ENCODE assay signal across 11 mouse cellular contexts in the genomic region with DNA sequence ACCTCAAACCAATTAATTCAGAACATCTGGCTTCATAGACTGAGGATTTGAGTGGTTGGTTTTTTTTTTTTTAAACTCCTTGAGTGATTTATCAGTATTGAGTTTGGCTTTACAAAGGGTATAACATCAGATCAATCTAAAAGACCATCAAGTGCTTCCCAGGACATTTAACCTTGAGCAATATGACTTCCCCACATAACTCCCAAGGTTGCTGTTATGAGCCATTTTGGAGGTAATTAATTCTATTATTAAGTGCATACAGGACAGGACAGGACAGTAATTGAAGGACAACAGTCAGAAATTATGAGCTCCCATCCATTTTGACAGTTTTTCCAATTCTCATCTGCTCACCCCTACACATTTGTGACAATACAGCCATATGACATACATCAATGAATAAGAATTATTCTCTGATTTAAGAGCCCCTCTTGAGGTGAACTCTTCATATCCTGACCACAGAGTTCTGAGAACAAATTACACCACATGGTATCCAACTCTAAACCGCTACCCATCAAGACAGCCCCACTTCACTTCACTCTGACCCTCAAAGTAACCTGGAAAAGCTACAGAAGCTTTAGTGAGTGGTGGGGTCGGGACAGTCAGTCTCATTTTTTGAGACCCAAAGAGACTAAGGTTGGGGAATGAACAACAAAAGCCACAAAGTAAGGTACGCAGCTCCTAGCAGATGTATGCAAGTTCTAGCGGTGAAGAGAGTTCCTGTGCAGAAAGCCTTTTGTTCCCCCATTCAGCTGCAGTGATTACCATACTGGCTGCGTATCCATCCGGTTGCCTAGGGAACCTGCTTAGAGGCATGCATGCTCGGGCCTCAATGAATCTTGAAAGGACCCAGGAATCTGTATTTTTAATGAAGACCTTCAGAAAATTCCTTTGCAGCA. TPM values are rescaled to one million over a fixed set of nuclear protein-coding genes. Genes with fewer than 3 reads are reported as not detected.
DNase-seq lines count a peak whose midpoint lies in the region; ATAC-seq and TF ChIP-seq lines count a peak whose summit lies in the region.
"Had no signal": no experiment of that assay in that cellular context is flagged by ENCODE, and none has a peak within 500 bp of the region (broad histone marks: within the 10 kb centered on the region; RNA-seq: fewer than 3 reads in every experiment).

No protein-coding gene starts in this region.

- TF ChIP-seq POLR2A in kidney, adult 2 months (IDR thresholded peaks at IDR 0.05; ENCODE audit: low read depth, low read length), result no peak

- no peaks in the 10 kb centered on the region for H3K27me3 ChIP-seq in neural tube, embryonic 14.5 days (ENCODE audit: control insufficient read depth, insufficient read depth, low read length)
- no peaks in the 10 kb centered on the region for H3K27me3 ChIP-seq in kidney, adult 2 months (replicated peaks; ENCODE audit: control insufficient read depth, insufficient read depth, low read length)
- H3K27me3 ChIP-seq in kidney, embryonic 14.5 days (ENCODE audit: control insufficient read depth, insufficient read depth, low read length), result no peaks in the 10 kb centered on the region

- H3K4me3 ChIP-seq in neural tube, embryonic 14.5 days (ENCODE audit: low read depth, low read length), result no peak overlapping the region
- no peak overlapping the region for H3K4me3 ChIP-seq in kidney, adult 2 months (ENCODE audit: insufficient read depth, low read depth, low read length)
- no peak overlapping the region for H3K4me3 ChIP-seq in kidney, embryonic 14.5 days (ENCODE audit: low read length)

- H3K4me1 ChIP-seq in neural tube, embryonic 14.5 days (ENCODE audit: control insufficient read depth, insufficient read depth, low read length), result peaks cover 14% of the 10 kb centered on the region; the same call in 1 of the 2 replicates
- H3K4me1 ChIP-seq in kidney, adult 2 months (ENCODE audit: control insufficient read depth, insufficient read depth, low read length), result no peaks in the 10 kb centered on the region
- no peaks in the 10 kb centered on the region for H3K4me1 ChIP-seq in kidney, embryonic 14.5 days (ENCODE audit: control insufficient read depth, insufficient read depth, low read length)

- no peaks in the 10 kb centered on the region for H3K9me3 ChIP-seq in neural tube, embryonic 14.5 days (ENCODE audit: control insufficient read depth, low read length)
- no peaks in the 10 kb centered on the region for H3K9me3 ChIP-seq in kidney, embryonic 14.5 days (ENCODE audit: control insufficient read depth, low read length)

- no peak overlapping the region for H3K9ac ChIP-seq in neural tube, embryonic 14.5 days (replicated peaks; ENCODE audit: low read depth, low read length)
- no peak overlapping the region for H3K9ac ChIP-seq in kidney, embryonic 14.5 days (ENCODE audit: low read depth, low read length)

- DNase-seq in embryo, embryonic 9.5 days (ENCODE audit: extremely low spot score), result peak; percentile 67
- DNase-seq in left cerebral cortex, adult 9 months (ENCODE audit: low spot score in 2 of 2), result peak; percentile 20 to 50
- DNase-seq in kidney, adult 2 months, result no peak
- DNase-seq in lung, adult 18-20 months, result no peak
- DNase-seq in heart, adult 18-20 months, result no peak

- H3K36me3 ChIP-seq in neural tube, embryonic 14.5 days (ENCODE audit: control insufficient read depth, insufficient read depth, low read length), result no peaks in the 10 kb centered on the region
- no peaks in the 10 kb centered on the region for H3K36me3 ChIP-seq in kidney, adult 2 months (ENCODE audit: control insufficient read depth, insufficient read depth, low read length)
- H3K36me3 ChIP-seq in kidney, embryonic 14.5 days (ENCODE audit: control insufficient read depth, insufficient read depth, low read length), result no peaks in the 10 kb centered on the region

- TF ChIP-seq CTCF in kidney, adult 2 months (conservative IDR thresholded peaks at IDR 0.05; ENCODE audit: insufficient read depth, insufficient read length, low read depth, low read length), result no peak

- ATAC-seq in frontal cortex, adult (ENCODE audit: low TSS enrichment), result peak; percentile 92; the same call in 1 of the 2 replicates
- peak; percentile 93 for ATAC-seq in neural tube, embryonic 14.5 days (ENCODE audit: low read depth)
- ATAC-seq in kidney, embryonic 14.5 days (ENCODE audit: low FRiP score, low TSS enrichment), result no peak
- ATAC-seq: lung, postnatal 0 days had no signal

- 7% methylated on average over 7 of the region's 7 CpGs for WGBS in neural tube, embryonic 14.5 days
- 53% methylated on average over 7 of the region's 7 CpGs for WGBS in kidney, adult 2 months
- 24% methylated on average over 7 of the region's 7 CpGs for WGBS in kidney, embryonic 14.5 days

- H3K27ac ChIP-seq in neural tube, embryonic 14.5 days (ENCODE audit: low read depth, low read length), result peak overlapping the region; percentile 73
- H3K27ac ChIP-seq in kidney, adult 2 months (ENCODE audit: insufficient read depth, low read depth, low read length), result no peak overlapping the region
- H3K27ac ChIP-seq in kidney, embryonic 14.5 days (ENCODE audit: low read depth, low read length), result no peak overlapping the region

- peak overlapping the region; percentile 26; the same call in 1 of the 2 replicates for H3K4me2 ChIP-seq in neural tube, embryonic 14.5 days (ENCODE audit: low read depth, low read length)
- no peak overlapping the region for H3K4me2 ChIP-seq in kidney, embryonic 14.5 days (replicated peaks; ENCODE audit: low read depth, low read length)

RNA-seq across cellular contexts. Expression of a gene that starts 11.8 kb away (rescaled TPM):
- polyA plus RNA-seq in neural tube, embryonic 14.5 days (2014; fragmentation: Nextera tagmentation; extraction: Ambion mirVana), result not detected in 2 replicates
- not detected in 2 replicates for polyA plus RNA-seq in kidney, adult 2 months (2012; rRNA removed)
- polyA plus RNA-seq in kidney, embryonic 14.5 days (2014; fragmentation: Nextera tagmentation; extraction: Ambion mirVana), result not detected in 2 replicates
- not detected for total RNA-seq in heart, adult 18-20 months (2021)
- total RNA-seq: MEL had no signal
- polyA plus RNA-seq: intestine, embryonic 14.5 days; lung, postnatal 0 days had no signal

Comparison
In these comparisons a context has a peak if more than half of its experiments do, and no peak if none do; other contexts are left out.
1. DNase-seq: peak in embryo, embryonic 9.5 days (single experiment) and left cerebral cortex, adult 9 months (2 of 2); none in kidney, adult 2 months (single experiment), lung, adult 18-20 months (0 of 2) and heart, adult 18-20 months (0 of 2).